Mouse (Mus musculus) CH12.LX (cell line): ENCODE measurements around the gene Olfm3. TPM values are rescaled to one million over a fixed set of nuclear protein-coding genes. Genes with fewer than 3 reads are reported as not detected.
A peak's percentile ranks its signal among the peaks of the same experiment; 100 is the strongest.

Source experiments
- DNase-seq: peaks from one replicate; pipeline ENCODE4 v3.0.0-alpha.2; 2013; ENCODE audit errors: extremely low read depth
- H3K27ac ChIP-seq: 2 replicates; pipeline ENCODE4 v1.5.1; 2012; ENCODE audit warnings: low read depth, mild to moderate bottlenecking, control low read depth, moderate library complexity; ENCODE audit not compliant: insufficient read depth
- H3K27me3 ChIP-seq: replicated peaks from 2 replicates; pipeline ENCODE3; 2012; ENCODE audit warnings: inconsistent platforms
- H3K36me3 ChIP-seq, 2 experiments: replicated peaks in 1 of 2; 2 replicates each; pipeline versions ENCODE3 to v1.6.1; 2012; ENCODE audit warnings: inconsistent platforms in 1 of 2, low read length in 1 of 2, mild to moderate bottlenecking in 1 of 2, mixed read lengths in 1 of 2, moderate library complexity in 1 of 2; ENCODE audit not compliant: control insufficient read depth in 1 of 2, insufficient read depth in 1 of 2
- H3K4me1 ChIP-seq, 2 experiments: 2 replicates each; pipeline ENCODE4 v1.6.1; 2012; ENCODE audit warnings: inconsistent platforms in 1 of 2, moderate library complexity in 1 of 2; ENCODE audit not compliant: insufficient read depth in 2 of 2, control insufficient read depth in 1 of 2
- H3K4me2 ChIP-seq: 2 replicates; pipeline ENCODE4 v1.6.1; 2012; ENCODE audit warnings: low read depth, mild to moderate bottlenecking, control low read depth; ENCODE audit not compliant: poor library complexity, insufficient read depth, severe bottlenecking
- H3K4me3 ChIP-seq, 3 experiments: fragments of 150-350 bp in 1 of 3; sonication (generic) in 1 of 3; replicated peaks in 1 of 3; 2 replicates each; pipeline versions ENCODE3 to v1.5.1; 2011 to 2012; ENCODE audit warnings: low read depth in 2 of 3, low read length in 2 of 3, mild to moderate bottlenecking in 2 of 3, moderate library complexity in 2 of 3, control low read depth in 1 of 3, improper control_type of control experiment in 1 of 3, inconsistent platforms in 1 of 3, mixed read lengths in 1 of 3; ENCODE audit not compliant: poor library complexity in 1 of 3
- H3K79me2 ChIP-seq: replicated peaks from 2 replicates; pipeline ENCODE4 v1.6.1; 2012; ENCODE audit warnings: mild to moderate bottlenecking, moderate library complexity; ENCODE audit not compliant: control insufficient read depth, poor library complexity, insufficient read depth, severe bottlenecking; ENCODE audit errors: extremely low read depth
- H3K9ac ChIP-seq: 2 replicates; pipeline ENCODE4 v1.6.1; 2012; ENCODE audit warnings: low read depth, mild to moderate bottlenecking, control low read depth, moderate library complexity; ENCODE audit not compliant: insufficient read depth
- H3K9me3 ChIP-seq: replicated peaks from 2 replicates; pipeline ENCODE3; 2012; ENCODE audit warnings: low read length, inconsistent platforms, mixed read lengths
- BHLHE40 ChIP-seq: IDR thresholded peaks from 2 replicates; pipeline ENCODE4 v1.6.1; 2011; ENCODE audit warnings: mild to moderate bottlenecking, low read depth, low read length, improper control_type of control experiment
- CHD2 ChIP-seq: IDR thresholded peaks from 2 replicates; pipeline ENCODE4 v1.6.1; 2011; ENCODE audit warnings: low read length, improper control_type of control experiment
- CTCF ChIP-seq, 2 experiments: IDR thresholded peaks in 1 of 2; conservative IDR thresholded peaks in 1 of 2; 2 replicates each; pipeline ENCODE4 v1.5.1; 2011 to 2012; ENCODE audit warnings: low read depth in 2 of 2, low read length in 2 of 2, improper control_type of control experiment in 1 of 2, inconsistent platforms in 1 of 2, mild to moderate bottlenecking in 1 of 2, moderate library complexity in 1 of 2
- ELF1 ChIP-seq: IDR thresholded peaks from 2 replicates; pipeline ENCODE4 v1.6.1; 2014; ENCODE audit warnings: low read depth, mild to moderate bottlenecking, inconsistent platforms, low read length, improper control_type of control experiment
- ETS1 ChIP-seq: conservative IDR thresholded peaks from 2 replicates; pipeline ENCODE4 v1.6.1; 2012; ENCODE audit warnings: low read depth, mild to moderate bottlenecking, inconsistent platforms, low read length, improper control_type of control experiment, moderate library complexity
- HCFC1 ChIP-seq: IDR thresholded peaks from 2 replicates; pipeline ENCODE4 v1.6.1; 2012; ENCODE audit warnings: low read depth, mild to moderate bottlenecking, inconsistent platforms, low read length, improper control_type of control experiment
- IRF4 ChIP-seq: IDR thresholded peaks from 2 replicates; pipeline ENCODE4 v1.6.1; 2014; ENCODE audit warnings: low read depth, mild to moderate bottlenecking, inconsistent platforms, low read length, improper control_type of control experiment
- JUND ChIP-seq: conservative IDR thresholded peaks from 2 replicates; pipeline ENCODE4 v1.6.1; 2011; ENCODE audit warnings: low read depth, low read length, improper control_type of control experiment
- MAFK ChIP-seq: IDR thresholded peaks from 2 replicates; pipeline ENCODE4 v1.6.1; 2011; ENCODE audit warnings: low read length, improper control_type of control experiment; ENCODE audit not compliant: insufficient replicate concordance
- MAX ChIP-seq: IDR thresholded peaks from 2 replicates; pipeline ENCODE4 v1.6.1; 2011; ENCODE audit warnings: low read length, improper control_type of control experiment
- MXI1 ChIP-seq: IDR thresholded peaks from 2 replicates; pipeline ENCODE4 v1.6.1; 2011; ENCODE audit warnings: mild to moderate bottlenecking, low read depth, low read length, improper control_type of control experiment
- MYC ChIP-seq: IDR thresholded peaks from 2 replicates; pipeline ENCODE4 v1.6.1; 2011; ENCODE audit warnings: low read depth, mild to moderate bottlenecking, improper control_type of control experiment, low read length
- NELFE ChIP-seq: IDR thresholded peaks from 2 replicates; pipeline ENCODE4 v1.6.1; 2011; ENCODE audit warnings: low read depth, low read length, improper control_type of control experiment
- NRF1 ChIP-seq: IDR thresholded peaks from 2 replicates; pipeline ENCODE4 v1.6.1; 2014; ENCODE audit warnings: low read depth, mild to moderate bottlenecking, inconsistent platforms, low read length, improper control_type of control experiment, moderate library complexity
- PAX5 ChIP-seq: IDR thresholded peaks from 2 replicates; pipeline ENCODE4 v1.6.1; 2012; ENCODE audit warnings: low read length, inconsistent platforms, mixed read lengths
- POLR2A ChIP-seq: IDR thresholded peaks from 2 replicates; pipeline ENCODE4 v1.6.1; 2011; ENCODE audit warnings: low read depth, mild to moderate bottlenecking, improper control_type of control experiment, low read length
- POLR2AphosphoS2 ChIP-seq: IDR thresholded peaks from 2 replicates; pipeline ENCODE4 v1.6.1; 2011; ENCODE audit warnings: low read depth, low read length, improper control_type of control experiment
- RAD21 ChIP-seq: IDR thresholded peaks from 2 replicates; pipeline ENCODE4 v1.6.1; 2011; ENCODE audit warnings: low read depth, mild to moderate bottlenecking, low read length, improper control_type of control experiment, moderate library complexity
- SIN3A ChIP-seq: IDR thresholded peaks from 2 replicates; pipeline ENCODE4 v1.6.1; 2012; ENCODE audit warnings: low read length, improper control_type of control experiment, inconsistent platforms
- UBTF ChIP-seq: IDR thresholded peaks from 2 replicates; pipeline ENCODE4 v1.6.1; 2012; ENCODE audit warnings: low read depth, mild to moderate bottlenecking, inconsistent platforms, low read length, improper control_type of control experiment, moderate library complexity
- USF2 ChIP-seq: conservative IDR thresholded peaks from 2 replicates; pipeline ENCODE4 v1.6.1; 2011; ENCODE audit warnings: low read depth, low read length, improper control_type of control experiment
- ZKSCAN1 ChIP-seq: IDR thresholded peaks from 2 replicates; pipeline ENCODE4 v1.6.1; 2012; ENCODE audit warnings: low read depth, inconsistent platforms, low read length, improper control_type of control experiment, borderline replicate concordance
- ZNF384 ChIP-seq: IDR thresholded peaks from 2 replicates; pipeline ENCODE4 v1.6.1; 2012; ENCODE audit warnings: low read depth, low read length, improper control_type of control experiment, inconsistent platforms
- dilution Hi-C: fragments of 300-500 bp; cut with MboI; formaldehyde crosslinking; loops from 2 replicates; pipeline ENCODE4 v1.14.3; 2020; ENCODE audit warnings: low sequenced_read_pairs; ENCODE audit not compliant: extremely low pct_unique_long_range_greater_than_20kb, extremely low pct_ligation_motif_present
- in situ Hi-C: fragments of 300-500 bp; cut with MboI; formaldehyde crosslinking; loops from 3 replicates; pipeline ENCODE4 v1.14.3; 2019; ENCODE audit warnings: low sequenced_read_pairs, low pct_ligation_motif_present, low pct_unique_long_range_greater_than_20kb, mixed read lengths
- polyA plus RNA-seq: library from polyadenylated mRNA; unstranded; fragments of >175 nt; gene quantifications from 2 replicates; pipeline ENCODE4 v1.2.1, GENCODE M21; 2012; ENCODE audit warnings: low read depth; ENCODE audit not compliant: insufficient read length
- total RNA-seq, 2 experiments: library from RNA; depleted of rRNA; stranded (reverse); fragments of 300-350 nt in 1 of 2; fragments of >200 nt in 1 of 2; gene quantifications; 2 replicates each; pipeline ENCODE4 v1.2.3; 2012 to 2014

Olfm3 gene
- total and polyA plus RNA-seq, 3 experiments: not detected

DNA sequence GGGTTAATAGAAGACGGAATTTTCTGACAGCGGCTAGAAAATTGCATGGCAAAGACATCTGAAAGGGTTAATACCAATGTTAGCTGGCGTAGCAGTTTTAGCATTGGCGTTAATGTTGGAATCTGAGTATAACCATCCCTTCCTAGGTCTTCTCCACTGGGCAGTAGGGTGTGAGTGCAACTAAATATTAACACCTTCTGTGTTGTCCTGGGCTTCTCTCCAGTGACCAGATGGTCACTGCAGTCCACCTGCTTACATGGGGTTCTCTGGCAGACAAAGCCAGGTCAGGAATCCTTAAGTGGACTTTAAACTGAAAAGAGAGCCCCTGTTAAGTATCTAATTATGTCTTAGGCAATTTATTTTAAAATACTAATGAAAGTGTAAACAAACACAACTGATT, 25.7 kb downstream of the Olfm3 start:
- no peak overlapping the region for H3K27ac ChIP-seq
- no peaks in the 10 kb centered on the region for H3K27me3 ChIP-seq
- no peaks in the 10 kb centered on the region for H3K9me3 ChIP-seq
- no peaks in the 10 kb centered on the region for H3K36me3 ChIP-seq
- H3K9ac ChIP-seq: no peak overlapping the region
- H3K4me2 ChIP-seq: no peak overlapping the region
- no peaks in the 10 kb centered on the region for H3K79me2 ChIP-seq
- H3K4me3 ChIP-seq: no peak overlapping the region
- no peak for TF ChIP-seq IRF4
- no peak for TF ChIP-seq NRF1
- no peak for TF ChIP-seq BHLHE40
- no peak for TF ChIP-seq ZNF384
- TF ChIP-seq RAD21: no peak
- TF ChIP-seq UBTF: no peak
- no peak for TF ChIP-seq PAX5
- TF ChIP-seq POLR2AphosphoS2: no peak
- TF ChIP-seq POLR2A: no peak
- no peak for TF ChIP-seq MXI1
- no peak for TF ChIP-seq SIN3A
- DNase-seq: no peak
- H3K4me1 ChIP-seq: no peaks in the 10 kb centered on the region
- in situ Hi-C loops (no loop called here), dilution Hi-C loops (no loop called here)

DNA sequence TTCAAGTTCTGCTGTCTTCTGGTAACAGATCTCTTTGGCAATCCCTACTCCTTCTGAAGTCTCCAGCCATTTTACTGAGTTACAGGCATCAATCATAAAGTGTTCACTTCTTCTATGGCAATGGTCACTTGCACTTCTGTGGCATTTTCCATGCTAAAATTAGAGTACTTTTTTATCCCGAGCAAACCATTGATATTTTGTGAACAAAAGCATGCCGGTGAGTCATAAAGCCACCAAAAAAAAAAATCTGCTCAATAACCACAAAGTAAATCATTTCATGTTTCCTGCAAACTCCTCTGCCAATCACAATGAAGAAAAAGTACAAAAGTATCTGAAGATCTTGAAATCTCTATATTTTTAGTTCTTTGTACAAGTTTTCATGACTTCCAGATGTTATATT, 26.5 kb downstream of the Olfm3 start:
- Histone ChIP-seq H3K36me3 (no peaks in the 10 kb centered on the region), H3K4me2 (no peak overlapping the region), H3K27me3 (no peaks in the 10 kb centered on the region), H3K9ac (no peak overlapping the region)
- dilution Hi-C loops: no loop called here
- TF ChIP-seq NELFE (no peak), JUND (no peak), MAFK (no peak), MAX (no peak), MXI1 (no peak), RAD21 (no peak), CTCF (conservative IDR thresholded peaks at IDR 0.05 in 1 of 2, IDR thresholded peaks at IDR 0.05 in 1 of 2; ENCODE audit: low read depth in 2 of 2, low read length in 2 of 2) (no peak), ETS1 (no peak), CHD2 (no peak), BHLHE40 (no peak), ZKSCAN1 (no peak), USF2 (no peak), ELF1 (no peak), HCFC1 (no peak), MYC (no peak), NRF1 (no peak)
- TF ChIP-seq, all 38 proteins: peak for 0
- no peaks in the 10 kb centered on the region for H3K9me3 ChIP-seq
- H3K79me2 ChIP-seq: no peaks in the 10 kb centered on the region
- in situ Hi-C loops: no loop called here
- no peaks in the 10 kb centered on the region for H3K4me1 ChIP-seq
- no peak overlapping the region for H3K27ac ChIP-seq
- DNase-seq: peak; percentile 2
- H3K4me3 ChIP-seq: no peak overlapping the region
